Comparison of ENCODE assay signal across 8 mouse cellular contexts in the genomic region with DNA sequence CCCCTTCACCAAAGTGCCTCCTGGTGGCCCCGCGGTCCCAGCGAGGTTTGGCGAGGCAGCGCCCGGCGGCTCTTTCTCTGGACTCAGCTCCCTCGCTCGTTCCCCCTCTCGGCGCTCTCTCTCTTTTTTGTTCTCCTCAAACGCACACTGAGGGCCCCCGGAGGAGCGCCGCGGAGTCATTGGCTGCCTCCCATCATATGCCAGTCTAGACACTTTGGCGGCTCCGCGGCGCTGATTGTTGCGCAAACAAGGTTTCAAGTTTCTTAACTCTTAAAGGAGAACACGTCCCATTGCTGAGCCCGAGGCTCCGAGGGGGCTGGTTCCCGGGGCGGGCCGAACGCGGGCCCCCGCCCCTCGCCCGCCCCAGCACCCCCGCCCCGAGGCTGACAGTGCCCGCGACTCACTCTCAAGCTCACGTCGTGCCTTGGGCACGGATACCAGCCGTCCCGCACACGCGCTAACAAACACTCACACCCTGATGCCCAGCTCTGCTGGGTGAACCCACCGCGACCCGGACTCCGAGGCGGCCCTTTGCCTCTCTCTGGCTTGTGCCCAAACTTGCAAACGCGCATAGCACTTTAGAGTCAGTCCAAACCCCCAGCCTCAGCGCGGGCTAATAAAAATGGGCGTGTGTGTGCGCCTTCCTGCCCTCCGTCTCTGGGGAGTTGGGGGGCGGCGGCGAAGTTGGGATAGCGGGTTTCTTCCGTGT. TPM values are rescaled to one million over a fixed set of nuclear protein-coding genes. Genes with fewer than 3 reads are reported as not detected.
DNase-seq lines count a peak whose midpoint lies in the region; ATAC-seq and TF ChIP-seq lines count a peak whose summit lies in the region.

A gene (minus strand): TSS at position 207 of the 709 bp plus-strand sequence.

- peak; percentile 51 for ATAC-seq in forebrain, embryonic 15.5 days (replicated peaks)
- ATAC-seq in neural tube, embryonic 14.5 days (ENCODE audit: low read depth): peak; percentile 63

- TF ChIP-seq POLR2A in brain, embryonic 14.5 days (IDR thresholded peaks at IDR 0.05; ENCODE audit: borderline replicate concordance, extremely low read depth, insufficient read depth, insufficient read length, poor library complexity, severe bottlenecking): peak; percentile 52; the same call in 1 of the 2 replicates

- intact Hi-C loops in heart, postnatal 14 days (cut with DNase I): loop anchor here (2.0 to 5.0 kb wide), 4 partner anchors 25 to 105 kb away; no protein-coding TSS in a partner anchor

- peaks cover 52% of the 10 kb centered on the region for H3K4me1 ChIP-seq in E14TG2a.4 (replicated peaks; ENCODE audit: low read depth, low read length)
- H3K4me1 ChIP-seq in forebrain, embryonic 15.5 days: peaks cover 65% of the 10 kb centered on the region
- peaks cover 20% of the 10 kb centered on the region for H3K4me1 ChIP-seq in neural tube, embryonic 14.5 days (ENCODE audit: control insufficient read depth, insufficient read depth, low read length)

- H3K4me3 ChIP-seq in E14TG2a.4 (replicated peaks; ENCODE audit: low read length): peak within 1 kb of the TSS; percentile 88
- H3K4me3 ChIP-seq in forebrain, embryonic 15.5 days: peak within 1 kb of the TSS; percentile 55
- peak within 1 kb of the TSS; percentile 54 for H3K4me3 ChIP-seq in neural tube, embryonic 14.5 days (ENCODE audit: low read depth, low read length)

- H3K36me3 ChIP-seq in E14TG2a.4 (ENCODE audit: insufficient read depth, low read length): no peaks in the 10 kb centered on the region
- no peaks in the 10 kb centered on the region for H3K36me3 ChIP-seq in forebrain, embryonic 15.5 days
- no peaks in the 10 kb centered on the region for H3K36me3 ChIP-seq in neural tube, embryonic 14.5 days (ENCODE audit: control insufficient read depth, insufficient read depth, low read length)

- peak; percentile 97 for DNase-seq in brain, embryonic 14.5 days (ENCODE audit: low read depth)
- DNase-seq in heart, postnatal 14 days: peak; percentile 88 to 91
- DNase-seq in layer of hippocampus, adult 11-12 months (ENCODE audit: low spot score): peak; percentile 78
- DNase-seq in lung, adult 18-20 months: peak; percentile 96 to 97
- DNase-seq in thymus, postnatal 0 days (ENCODE audit: low spot score): peak; percentile 87

- peak within 1 kb of the TSS; percentile 53 for H3K27ac ChIP-seq in forebrain, embryonic 15.5 days (replicated peaks)
- H3K27ac ChIP-seq in neural tube, embryonic 14.5 days (ENCODE audit: low read depth, low read length): peak within 1 kb of the TSS; percentile 60

- H3K4me2 ChIP-seq in forebrain, embryonic 15.5 days (replicated peaks): peak within 1 kb of the TSS; percentile 88
- H3K4me2 ChIP-seq in neural tube, embryonic 14.5 days (ENCODE audit: low read depth, low read length): peak within 1 kb of the TSS; percentile 90

- under 1% methylated on average over 55 of the region's 60 CpGs for WGBS in forebrain, embryonic 15.5 days
- under 1% methylated on average over 60 of the region's 60 CpGs for WGBS in neural tube, embryonic 14.5 days

- peak within 1 kb of the TSS; percentile 60 for H3K9ac ChIP-seq in forebrain, embryonic 15.5 days (replicated peaks)
- peak within 1 kb of the TSS; percentile 76 for H3K9ac ChIP-seq in neural tube, embryonic 14.5 days (replicated peaks; ENCODE audit: low read depth, low read length)

- no peak for TF ChIP-seq CTCF in E14TG2a.4 (conservative IDR thresholded peaks at IDR 0.05; ENCODE audit: low read length)
- TF ChIP-seq CTCF in brain, embryonic 14.5 days (IDR thresholded peaks at IDR 0.05; ENCODE audit: borderline replicate concordance, extremely low read depth, insufficient read depth, insufficient read length): no peak

- H3K27me3 ChIP-seq in E14TG2a.4 (ENCODE audit: insufficient read depth, low read length): peaks cover 20% of the 10 kb centered on the region
- peaks cover 19% of the 10 kb centered on the region for H3K27me3 ChIP-seq in forebrain, embryonic 15.5 days
- peaks cover 3% of the 10 kb centered on the region; the same call in 1 of the 2 replicates for H3K27me3 ChIP-seq in neural tube, embryonic 14.5 days (ENCODE audit: control insufficient read depth, insufficient read depth, low read length)

- no peaks in the 10 kb centered on the region for H3K9me3 ChIP-seq in E14TG2a.4 (ENCODE audit: low read length)
- H3K9me3 ChIP-seq in forebrain, embryonic 15.5 days: no peaks in the 10 kb centered on the region
- H3K9me3 ChIP-seq in neural tube, embryonic 14.5 days (ENCODE audit: control insufficient read depth, low read length): no peaks in the 10 kb centered on the region

RNA-seq across cellular contexts. Expression of the gene that starts here (rescaled TPM):
- 4.9 and 6.1 TPM in 2 replicates for polyA plus RNA-seq in brain, embryonic 14.5 days (2012; rRNA removed)
- 2.0 and 2.4 TPM in 2 replicates for polyA plus RNA-seq in forebrain, embryonic 15.5 days (2015; fragmentation: Nextera tagmentation; extraction: Ambion mirVana)
- 10 to 100 TPM; 13.6 to 15.5 TPM for total RNA-seq in heart, postnatal 14 days (2021)
- polyA plus RNA-seq in neural tube, embryonic 14.5 days (2014; fragmentation: Nextera tagmentation; extraction: Ambion mirVana): 1.0 and 2.2 TPM in 2 replicates
- 0.96 and 1.4 TPM in 2 replicates for polyA plus RNA-seq in thymus, postnatal 0 days (2015; fragmentation: Nextera tagmentation; extraction: Ambion mirVana)

Comparison
In these comparisons a context has a peak if more than half of its experiments do, and no peak if none do; other contexts are left out.
1. Peak in every context shown above with its lines: DNase-seq, ATAC-seq, H3K4me3 ChIP-seq and H3K27ac ChIP-seq.